Mouse (Mus musculus): ENCODE results near the gene Pigk. TPM values are rescaled to one million over a fixed set of nuclear protein-coding genes. Genes with fewer than 3 reads are reported as not detected.
A peak's percentile ranks its signal among the peaks of the same experiment; 100 is the strongest.

Pigk gene
- polyA plus RNA-seq, 1 experiment from 2014 or later: 40.9 TPM

DNA sequence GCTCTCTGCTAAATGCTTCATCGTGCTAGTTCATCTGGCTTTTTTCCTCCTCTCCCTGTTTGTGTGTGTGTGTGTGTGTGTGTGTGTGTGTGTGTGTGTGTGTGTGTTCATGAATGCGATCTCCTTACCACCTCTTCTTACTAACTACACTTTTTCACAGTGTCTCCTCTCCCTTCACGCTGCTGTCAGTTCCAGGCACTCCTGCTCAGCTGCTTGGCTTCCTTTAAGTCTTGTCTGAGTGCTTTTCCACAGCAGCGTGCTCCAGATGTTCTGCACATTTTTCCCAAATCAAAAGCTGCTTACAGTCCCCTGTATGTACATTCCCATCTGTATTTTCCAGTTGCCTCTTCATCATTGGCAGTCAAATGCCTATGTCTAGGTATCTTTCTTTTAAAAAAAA is 79.1 kb downstream of the Pigk start:
- 54% methylated on average over 4 of the region's 4 CpGs for WGBS
- ATAC-seq (ENCODE audit: low FRiP score, low TSS enrichment) (no peak), DNase-seq (ENCODE audit: low spot score) (no peak)

GRCm38 (mm10) chr3:152796216-152796615 is 82.3 kb downstream of the Pigk start:
- TF ChIP-seq CTCF (IDR thresholded peaks at IDR 0.05; ENCODE audit: low read depth): no peak
- no peak for TF ChIP-seq EP300 (optimal IDR thresholded peaks at IDR 0.05)
- no peak overlapping the region for H3K27ac ChIP-seq (replicated peaks)
- no peak overlapping the region for H3K4me3 ChIP-seq (ENCODE audit: low read depth, low read length)
- DNase-seq (ENCODE audit: low spot score) (no peak), ATAC-seq (ENCODE audit: low FRiP score, low TSS enrichment) (no peak)
- H3K4me1 ChIP-seq (replicated peaks; ENCODE audit: control insufficient read depth, insufficient read depth): no peaks in the 10 kb centered on the region
- H3K36me3 ChIP-seq (ENCODE audit: control insufficient read depth, insufficient read depth, low read length): no peaks in the 10 kb centered on the region
- H3K9ac ChIP-seq (ENCODE audit: low read length): no peak overlapping the region
- 81% methylated on average over 4 of the region's 4 CpGs for WGBS
- H3K9me3 ChIP-seq (ENCODE audit: control insufficient read depth, low read length): no peaks in the 10 kb centered on the region
- H3K4me2 ChIP-seq (replicated peaks; ENCODE audit: low read depth): no peak overlapping the region
- no peaks in the 10 kb centered on the region for H3K27me3 ChIP-seq (ENCODE audit: control insufficient read depth, insufficient read depth, low read length)

More for the DNA sequence above, 79.1 kb downstream of the Pigk start:
- H3K4me1 ChIP-seq (replicated peaks; ENCODE audit: control insufficient read depth, insufficient read depth): no peaks in the 10 kb centered on the region
- H3K36me3 ChIP-seq (ENCODE audit: control insufficient read depth, insufficient read depth, low read length): no peaks in the 10 kb centered on the region
- no peak overlapping the region for H3K27ac ChIP-seq (replicated peaks)
- no peak overlapping the region for H3K9ac ChIP-seq (ENCODE audit: low read length)
- H3K4me2 ChIP-seq (replicated peaks; ENCODE audit: low read depth): no peak overlapping the region
- H3K4me3 ChIP-seq (ENCODE audit: low read depth, low read length): no peak overlapping the region
- TF ChIP-seq EP300 (optimal IDR thresholded peaks at IDR 0.05) (no peak), CTCF (IDR thresholded peaks at IDR 0.05; ENCODE audit: low read depth) (no peak)
- H3K27me3 ChIP-seq (ENCODE audit: control insufficient read depth, insufficient read depth, low read length): no peaks in the 10 kb centered on the region
- H3K9me3 ChIP-seq (ENCODE audit: control insufficient read depth, low read length): no peaks in the 10 kb centered on the region

- Histone ChIP-seq H3K9me3 (ENCODE audit: control insufficient read depth, low read length) (no peaks in the 10 kb centered on the region), H3K4me2 (replicated peaks; ENCODE audit: low read depth) (no peak overlapping the region), H3K27ac (replicated peaks) (no peak overlapping the region), H3K4me3 (ENCODE audit: low read depth, low read length) (no peak overlapping the region), H3K27me3 (ENCODE audit: control insufficient read depth, insufficient read depth, low read length) (no peaks in the 10 kb centered on the region), H3K4me1 (replicated peaks; ENCODE audit: control insufficient read depth, insufficient read depth) (no peaks in the 10 kb centered on the region), H3K9ac (ENCODE audit: low read length) (no peak overlapping the region), H3K36me3 (ENCODE audit: control insufficient read depth, insufficient read depth, low read length) (no peaks in the 10 kb centered on the region)
- DNase-seq (ENCODE audit: low spot score) (no peak), ATAC-seq (ENCODE audit: low FRiP score, low TSS enrichment) (no peak)
- WGBS: 26% methylated on average over 2 of the region's 2 CpGs
- TF ChIP-seq CTCF (IDR thresholded peaks at IDR 0.05; ENCODE audit: low read depth): no peak
- TF ChIP-seq EP300 (optimal IDR thresholded peaks at IDR 0.05): no peak
These were observed 83.5 kb downstream of the Pigk start for GRCm38 (mm10) chr3:152797354-152797753.

GRCm38 (mm10) chr3:152799738-152800431 is 86.0 kb downstream of the Pigk start:
- Histone ChIP-seq H3K27me3 (ENCODE audit: control insufficient read depth, insufficient read depth, low read length) (no peaks in the 10 kb centered on the region), H3K4me3 (ENCODE audit: low read depth, low read length) (no peak overlapping the region), H3K9me3 (ENCODE audit: control insufficient read depth, low read length) (no peaks in the 10 kb centered on the region), H3K4me2 (replicated peaks; ENCODE audit: low read depth) (no peak overlapping the region), H3K36me3 (ENCODE audit: control insufficient read depth, insufficient read depth, low read length) (no peaks in the 10 kb centered on the region), H3K4me1 (replicated peaks; ENCODE audit: control insufficient read depth, insufficient read depth) (no peaks in the 10 kb centered on the region), H3K9ac (ENCODE audit: low read length) (no peak overlapping the region), H3K27ac (replicated peaks) (no peak overlapping the region)
- no peak for DNase-seq (ENCODE audit: low spot score)
- WGBS: 77% methylated on average over 9 of the region's 9 CpGs
- 0 out of 2 replicates have a peak, but pooled peaks have one; percentile 21 for ATAC-seq (ENCODE audit: low FRiP score, low TSS enrichment)
- TF ChIP-seq EP300 (optimal IDR thresholded peaks at IDR 0.05): no peak
- peak; percentile 75 for TF ChIP-seq CTCF (IDR thresholded peaks at IDR 0.05; ENCODE audit: low read depth)

- Histone ChIP-seq H3K27ac (replicated peaks) (no peak overlapping the region), H3K4me2 (replicated peaks; ENCODE audit: low read depth) (no peak overlapping the region), H3K4me1 (replicated peaks; ENCODE audit: control insufficient read depth, insufficient read depth) (no peaks in the 10 kb centered on the region), H3K36me3 (ENCODE audit: control insufficient read depth, insufficient read depth, low read length) (no peaks in the 10 kb centered on the region), H3K9me3 (ENCODE audit: control insufficient read depth, low read length) (no peaks in the 10 kb centered on the region), H3K4me3 (ENCODE audit: low read depth, low read length) (no peak overlapping the region), H3K27me3 (ENCODE audit: control insufficient read depth, insufficient read depth, low read length) (no peaks in the 10 kb centered on the region), H3K9ac (ENCODE audit: low read length) (no peak overlapping the region)
- TF ChIP-seq CTCF (IDR thresholded peaks at IDR 0.05; ENCODE audit: low read depth): no peak
- no peak for TF ChIP-seq EP300 (optimal IDR thresholded peaks at IDR 0.05)
- WGBS: 49% methylated on average over 4 of the region's 4 CpGs
- DNase-seq (ENCODE audit: low spot score): no peak
- no peak for ATAC-seq (ENCODE audit: low FRiP score, low TSS enrichment)
These were observed 100.0 kb downstream of the Pigk start for GRCm38 (mm10) chr3:152813905-152814304.

DNA sequence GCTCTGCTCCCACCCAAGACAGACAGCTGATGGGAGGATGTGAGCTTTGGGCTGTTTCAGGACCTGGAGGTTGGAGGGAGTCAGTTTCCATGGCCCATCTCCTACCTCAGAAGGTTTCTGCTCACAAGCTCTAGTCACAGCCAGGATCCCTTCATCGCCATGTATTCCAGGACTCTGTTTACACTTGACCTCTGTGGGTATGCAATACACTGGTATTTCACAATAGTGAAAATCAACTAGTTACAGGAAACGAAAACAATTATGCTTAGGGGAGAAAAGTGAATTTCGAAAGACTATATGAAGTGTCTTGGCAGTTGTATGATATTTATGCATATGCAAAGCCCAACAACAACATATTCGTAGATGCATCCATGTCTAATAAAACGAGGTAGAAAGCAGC is 101.2 kb downstream of the Pigk start:
- no peak overlapping the region for H3K27ac ChIP-seq (replicated peaks)
- H3K4me3 ChIP-seq (ENCODE audit: low read depth, low read length): no peak overlapping the region
- no peak for ATAC-seq (ENCODE audit: low FRiP score, low TSS enrichment)
- WGBS: 82% methylated on average over 5 of the region's 5 CpGs
- H3K36me3 ChIP-seq (ENCODE audit: control insufficient read depth, insufficient read depth, low read length): no peaks in the 10 kb centered on the region
- H3K4me2 ChIP-seq (replicated peaks; ENCODE audit: low read depth): no peak overlapping the region
- H3K9me3 ChIP-seq (ENCODE audit: control insufficient read depth, low read length): no peaks in the 10 kb centered on the region
- H3K9ac ChIP-seq (ENCODE audit: low read length): no peak overlapping the region
- no peak for TF ChIP-seq CTCF (IDR thresholded peaks at IDR 0.05; ENCODE audit: low read depth)
- TF ChIP-seq EP300 (optimal IDR thresholded peaks at IDR 0.05): no peak
- H3K27me3 ChIP-seq (ENCODE audit: control insufficient read depth, insufficient read depth, low read length): no peaks in the 10 kb centered on the region
- DNase-seq (ENCODE audit: low spot score): no peak
- H3K4me1 ChIP-seq (replicated peaks; ENCODE audit: control insufficient read depth, insufficient read depth): no peaks in the 10 kb centered on the region

All from stomach, postnatal 0 days (tissue).